Mouse (Mus musculus): ENCODE data around the gene Pcdh10.

GRCm38 (mm10) chr3:45383831-45384230 lies 5.6 kb downstream of the Pcdh10 start:
- no peak for TF ChIP-seq CTCF (IDR thresholded peaks at IDR 0.05; ENCODE audit: low read depth, low read length)
- no peak for TF ChIP-seq POLR2A (IDR thresholded peaks at IDR 0.05; ENCODE audit: borderline replicate concordance, low read depth, low read length)
